Mouse (Mus musculus) gastrocnemius, adult 8-10 months (tissue): ENCODE results near the gene Csnk1e. TPM values are rescaled to one million over a fixed set of nuclear protein-coding genes. Genes with fewer than 3 reads are reported as not detected.
"Not testable (repeated sequence)": the region's sequence is repeated elsewhere in the genome, so short reads cannot be mapped to it uniquely, and the experiment has no call there.

Experiments used
- DNase-seq, 2 experiments: peaks; one replicate each; pipeline ENCODE4 v3.0.0; 2022; ENCODE audit warnings: low spot score in 2 of 2
- total RNA-seq, 4 experiments: library from RNA; stranded (reverse); gene quantifications; 2 replicates each; pipeline ENCODE4 v1.2.4; 2022

Gene Csnk1e
- 10 to 100 TPM; 54.1 to 61.3 (median 59.2) TPM for total RNA-seq

DNA sequence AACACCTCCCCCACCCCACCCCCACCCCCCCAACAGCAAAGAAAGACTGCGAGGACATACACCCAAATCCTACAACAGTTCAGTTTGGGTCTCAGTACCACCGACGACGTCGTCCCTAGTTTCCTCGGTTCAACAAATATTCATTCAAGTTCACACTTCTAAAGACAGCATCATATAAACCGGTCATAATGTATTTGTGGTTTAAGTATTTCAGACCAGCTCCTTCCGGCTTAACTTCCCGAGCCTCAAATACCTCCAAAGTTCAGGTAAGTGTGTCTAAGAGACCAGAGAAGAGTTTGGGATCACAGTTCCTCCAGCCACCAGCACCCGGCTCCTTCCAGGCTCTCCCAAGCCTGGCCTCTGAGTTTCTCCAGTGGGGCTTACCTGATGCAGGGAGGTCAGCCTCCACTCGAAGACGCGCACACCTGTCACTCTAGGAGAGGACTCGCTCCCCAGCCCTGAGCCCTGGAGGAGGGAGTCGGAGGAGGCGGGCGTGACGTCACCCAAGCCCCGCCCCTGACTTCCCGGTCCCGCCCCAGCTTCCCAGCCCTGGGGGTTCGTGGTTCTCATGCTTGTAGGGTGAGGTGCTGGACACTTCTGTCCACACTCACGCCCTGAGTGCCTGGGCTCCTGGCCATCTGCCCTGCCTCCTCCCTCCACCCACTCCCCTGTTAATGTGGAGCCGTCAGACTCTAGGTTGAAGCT, at the start of gene Csnk1e:
Csnk1e (minus strand) TSS at position 461 of the 705 bp plus-strand sequence.
- DNase-seq = no peak

DNA sequence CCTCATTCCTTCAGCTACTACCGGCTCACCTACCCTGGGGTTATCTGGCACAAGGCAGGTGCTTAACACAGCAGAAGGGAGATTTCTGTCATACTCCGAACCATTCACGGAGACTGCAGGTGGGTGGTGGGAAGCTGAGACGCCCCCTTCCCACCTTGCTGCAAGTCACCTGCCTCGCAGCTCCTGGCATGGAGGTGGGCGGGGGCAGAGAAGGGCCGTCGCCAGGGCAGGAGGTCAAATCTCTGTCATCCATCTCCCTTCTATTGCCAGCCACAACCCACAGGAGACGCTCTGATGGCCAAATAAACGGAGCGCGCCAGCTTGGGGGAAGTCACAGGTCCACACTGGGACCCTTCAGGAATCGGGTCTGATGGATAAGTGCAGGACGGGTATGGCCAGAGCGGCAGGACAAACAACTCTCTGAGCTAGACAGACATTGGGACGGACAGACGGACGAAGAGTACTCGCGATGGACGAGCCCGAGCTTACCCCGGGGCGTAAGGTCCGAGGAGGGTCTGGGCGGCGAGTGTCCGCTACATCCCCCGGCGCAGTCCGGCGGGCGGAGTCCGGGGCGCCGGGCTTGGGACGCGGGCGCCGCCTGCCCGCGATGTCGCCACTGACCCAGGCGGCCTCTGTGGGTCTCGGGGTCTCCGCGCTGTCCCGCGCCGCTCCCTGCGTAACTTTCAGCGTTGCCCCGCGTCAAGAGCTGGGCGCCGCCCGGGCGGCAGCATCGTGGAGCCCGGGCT, 49.5 kb upstream of the Csnk1e start, which contains the start of gene Kcnj4:
Kcnj4 (minus strand) TSS at position 535 of the 746 bp plus-strand sequence.
- DNase-seq = no peak

DNA sequence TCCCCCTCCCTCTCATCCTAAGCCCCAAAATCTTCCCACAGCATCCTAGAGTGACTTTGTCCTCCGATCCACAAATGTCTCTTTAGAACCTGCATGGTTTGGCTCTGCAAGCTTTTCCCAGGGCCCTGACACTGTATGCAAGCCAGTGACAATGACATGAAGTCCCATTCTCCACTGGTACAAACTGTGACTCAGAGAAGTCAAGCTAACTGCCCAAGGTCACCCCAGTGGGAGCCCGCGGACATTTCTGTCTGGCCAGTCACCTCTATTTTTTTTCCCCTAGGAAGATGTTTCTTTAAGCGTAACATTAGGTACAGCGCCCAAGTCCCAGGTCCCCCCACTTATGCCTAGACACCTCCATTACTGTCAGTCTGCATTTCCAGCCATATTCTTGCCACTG, 48.1 kb upstream of the Csnk1e start:
- DNase-seq = no peak

DNA sequence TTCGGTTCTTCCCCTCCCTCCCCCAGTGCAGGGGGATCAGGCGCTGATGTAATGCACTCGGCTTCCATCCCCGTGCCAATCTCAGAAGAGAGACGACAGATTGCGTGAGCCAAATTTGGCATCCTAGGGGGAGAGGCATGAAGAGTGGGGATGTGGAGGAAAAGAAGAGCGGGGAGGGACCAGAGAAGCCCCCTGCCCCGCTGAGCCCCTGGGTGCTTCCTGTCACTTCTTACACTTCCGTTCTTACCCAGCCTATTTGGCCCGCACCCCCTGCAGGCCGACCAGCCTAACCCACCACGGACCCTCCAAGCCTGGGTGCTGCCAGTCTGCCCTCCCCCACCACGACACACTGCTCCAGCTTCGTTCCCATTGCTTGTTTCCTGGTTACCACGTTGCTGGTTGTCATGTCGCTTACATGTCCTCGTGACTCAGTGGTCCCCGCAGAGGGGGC, 47.5 kb upstream of the Csnk1e start:
- DNase-seq = no peak

DNA sequence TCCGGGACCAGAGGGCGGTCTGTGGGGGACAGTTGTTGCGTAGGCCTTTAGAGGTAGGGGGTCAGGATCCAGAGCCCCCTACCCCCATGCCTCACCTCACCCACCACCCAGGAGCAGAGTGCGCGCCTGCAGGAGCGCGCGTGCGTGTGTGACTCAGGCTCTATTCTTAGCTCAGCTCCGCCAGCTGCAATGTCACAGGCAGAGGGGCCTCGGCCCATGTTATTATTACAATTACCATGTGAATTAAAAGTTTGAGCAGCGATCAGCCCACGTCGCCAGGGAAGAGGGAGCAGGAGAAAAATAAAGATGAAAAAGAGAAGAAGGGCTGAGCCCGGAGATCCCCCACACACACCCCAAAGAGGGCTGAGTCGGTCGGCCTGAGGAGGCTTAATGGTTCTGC, 44.7 kb upstream of the Csnk1e start:
- no peak for DNase-seq

DNA sequence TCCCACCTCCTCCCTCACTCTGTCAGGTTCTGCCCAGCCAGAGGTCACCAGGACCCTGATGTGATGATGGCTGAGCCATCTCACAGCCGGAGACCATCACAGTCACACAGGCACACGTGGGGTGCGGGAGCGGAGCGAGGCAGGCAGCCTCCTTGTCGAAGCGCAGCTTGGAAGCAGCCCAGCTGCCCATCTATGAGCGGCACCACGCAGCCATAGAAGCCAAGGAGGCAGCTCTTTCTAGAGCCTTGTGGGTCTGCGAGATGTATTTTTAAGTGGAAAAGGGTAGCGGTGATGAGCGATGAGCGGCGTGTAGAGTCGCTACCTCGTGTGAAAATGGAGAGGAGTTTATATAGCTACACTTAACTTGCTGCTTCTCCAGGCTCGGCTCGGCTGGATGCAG, 38.2 kb upstream of the Csnk1e start:
- no peak for DNase-seq

DNA sequence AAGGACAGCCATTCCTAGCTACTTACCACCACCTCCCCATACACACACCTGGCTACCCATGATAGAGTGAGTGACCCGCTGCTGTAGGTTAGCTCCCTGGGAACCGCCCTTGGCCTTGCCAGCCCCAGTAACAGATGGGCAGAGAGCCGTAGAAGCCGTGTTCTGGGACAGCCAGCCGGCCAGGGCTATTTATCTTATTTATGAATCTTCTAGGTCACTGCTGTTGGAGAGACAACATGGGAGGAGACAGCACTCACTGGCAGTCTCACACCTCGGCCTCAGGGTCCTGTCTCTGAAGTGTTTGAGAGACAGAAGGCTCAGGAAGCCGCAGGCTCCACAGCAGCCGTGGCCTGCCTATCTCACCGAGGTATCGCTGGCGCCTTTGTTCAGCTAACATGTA, 34.1 kb upstream of the Csnk1e start:
- no peak for DNase-seq

DNA sequence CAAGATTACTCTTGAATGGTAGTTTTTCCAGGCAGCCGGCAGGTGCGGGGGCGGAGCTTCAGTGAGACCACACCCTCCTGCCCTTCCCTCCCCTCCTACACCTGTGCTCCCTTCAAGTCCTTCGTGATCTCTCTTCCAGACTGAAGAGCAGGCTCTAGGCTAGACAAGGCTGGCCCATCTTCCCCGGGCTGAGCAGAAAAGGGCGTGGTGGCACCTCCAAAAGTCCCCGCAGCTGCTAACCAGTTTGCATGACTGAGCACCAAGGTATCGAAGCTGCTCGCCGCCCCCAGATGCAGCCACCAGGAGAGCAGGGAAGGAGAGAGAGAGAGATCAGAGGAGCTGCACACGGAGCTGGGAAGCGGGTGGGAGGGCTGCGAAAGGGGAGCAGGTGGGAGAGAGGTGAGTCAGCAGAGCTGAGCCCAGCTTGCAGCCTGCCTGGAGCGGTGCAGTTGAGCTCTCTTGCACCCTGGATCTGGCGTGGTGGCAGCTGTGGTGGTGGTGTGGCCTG, 25.9 kb upstream of the Csnk1e start:
- DNase-seq = no peak

DNA sequence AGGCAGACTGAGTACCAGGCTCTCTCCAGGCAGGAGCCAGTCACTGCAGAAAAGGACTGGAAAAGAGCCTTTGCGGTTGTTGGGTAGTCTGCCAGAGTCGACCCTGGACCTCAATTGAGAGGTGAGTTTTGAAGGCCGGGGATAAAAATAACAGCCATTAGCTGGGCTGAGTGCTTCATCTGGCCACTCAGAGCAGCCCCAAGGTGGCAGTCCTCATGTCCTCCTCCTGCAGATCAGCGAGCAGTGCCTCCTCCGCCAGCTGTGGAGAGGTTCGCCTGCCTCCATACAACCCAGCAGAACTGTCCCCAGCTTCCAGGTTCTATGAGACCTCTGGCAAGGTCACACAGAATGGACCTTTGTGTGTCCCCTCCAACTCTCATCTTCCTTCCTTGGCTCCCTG, 21.9 kb upstream of the Csnk1e start:
- no peak for DNase-seq

DNA sequence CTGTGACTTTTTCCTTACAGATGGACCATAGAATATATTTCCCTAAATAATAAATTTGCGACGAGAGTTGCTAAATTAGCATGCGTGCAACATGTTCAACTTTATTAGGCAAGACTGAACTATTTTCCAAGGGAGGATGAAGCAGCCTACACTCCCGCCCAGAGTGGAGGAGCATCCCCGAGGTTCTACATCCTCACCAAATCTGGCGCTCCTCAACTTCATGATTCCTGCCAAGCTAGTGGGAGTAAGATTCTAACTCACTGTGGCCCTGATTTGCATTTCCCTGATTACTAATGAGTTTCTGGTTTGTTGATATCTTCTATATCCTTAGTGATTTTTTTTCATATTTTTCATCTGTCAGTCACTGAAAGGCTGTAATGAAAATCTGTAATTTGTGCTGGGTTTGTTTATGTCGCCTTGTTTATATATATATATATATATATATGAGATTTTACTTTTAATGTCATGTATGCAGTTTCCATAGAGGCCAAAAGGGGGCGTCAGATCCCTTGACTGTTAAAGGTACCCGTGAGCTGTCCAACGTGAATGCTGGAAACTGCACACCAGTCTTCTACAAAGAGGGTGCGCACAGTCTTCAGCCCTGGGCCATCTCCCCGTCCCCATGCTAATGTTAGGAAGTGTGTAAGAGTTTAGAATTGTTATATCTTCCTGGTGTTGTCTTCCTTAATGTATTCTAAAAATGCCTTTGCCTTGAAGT, 18.4 kb upstream of the Csnk1e start:
- DNase-seq = no peak

DNA sequence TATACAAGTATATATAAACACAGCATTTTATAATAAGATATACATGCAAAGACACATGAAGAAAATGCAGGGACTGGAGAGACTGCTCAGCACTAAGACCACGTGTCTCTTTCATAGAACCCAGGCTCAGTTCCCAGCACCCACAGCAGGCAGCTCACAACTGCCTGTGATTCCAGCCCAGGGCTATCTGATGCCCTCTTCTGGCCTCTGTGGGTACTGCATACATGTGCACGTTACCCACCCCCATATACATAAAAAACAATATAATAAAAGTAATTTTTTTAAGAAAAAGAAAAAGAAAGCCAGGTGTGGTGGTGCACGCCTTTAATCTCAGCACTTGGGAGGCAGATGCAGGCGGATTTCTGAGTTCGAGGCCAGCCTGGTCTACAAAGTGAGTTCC, 17.7 kb upstream of the Csnk1e start:
- no peak for DNase-seq

DNA sequence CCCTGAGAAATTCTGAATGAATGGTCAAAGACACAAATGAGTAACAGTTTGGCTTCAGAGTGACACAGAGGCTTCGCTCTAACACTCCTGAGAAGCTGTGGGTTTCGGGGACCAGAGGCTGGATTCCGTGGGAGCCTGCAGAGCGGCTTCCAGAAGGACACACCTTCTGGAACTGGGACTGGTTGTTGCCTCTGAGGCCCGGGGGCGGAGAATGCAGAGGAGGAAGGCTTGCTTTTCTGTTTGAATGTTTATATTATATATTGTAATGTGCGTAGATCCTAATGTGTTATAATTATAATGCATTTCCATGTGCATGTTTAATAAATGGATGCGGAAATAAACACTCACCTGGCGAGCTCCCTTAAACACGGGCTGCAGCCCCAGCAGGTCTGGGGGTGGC, 15.7 kb upstream of the Csnk1e start:
- no peak for DNase-seq

DNA sequence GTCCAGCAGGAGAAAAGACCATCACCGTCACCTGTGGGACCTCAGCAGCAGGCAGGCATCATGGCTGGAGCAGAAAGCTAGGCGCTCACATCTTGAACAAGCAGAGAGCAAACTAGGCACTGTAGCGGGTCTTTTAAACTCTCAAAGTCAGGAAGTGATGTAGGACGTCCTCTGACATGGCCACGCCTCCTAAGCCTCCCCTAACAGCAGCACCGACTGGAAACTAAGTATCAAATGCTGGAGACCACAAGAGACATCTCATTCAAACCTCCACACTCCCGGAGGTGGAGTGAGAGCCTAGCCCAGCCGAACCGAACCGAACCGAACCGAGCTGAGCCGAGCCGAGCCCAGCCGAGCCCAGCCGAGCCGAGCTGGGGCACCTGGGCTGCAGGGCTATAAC, 15.2 kb upstream of the Csnk1e start:
- no peak for DNase-seq

DNA sequence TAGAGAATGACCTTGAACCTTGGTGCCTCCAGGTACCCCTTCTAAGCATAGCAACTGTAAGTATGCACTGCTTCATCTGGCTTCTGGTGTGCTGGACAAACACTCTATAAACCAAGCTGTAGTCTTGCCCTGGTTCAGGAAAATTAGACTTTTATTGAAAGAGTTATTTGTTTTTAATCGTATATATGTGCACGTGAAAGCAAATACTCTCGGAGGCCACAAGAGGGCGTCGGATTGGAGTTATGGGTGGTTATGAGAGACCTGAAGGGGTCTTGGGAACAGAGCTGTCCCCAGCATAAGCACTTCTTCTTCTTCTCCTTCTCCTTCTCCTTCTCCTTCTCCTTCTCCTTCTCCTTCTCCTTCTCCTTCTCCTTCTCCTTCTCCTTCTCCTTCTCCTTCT, 14.2 kb upstream of the Csnk1e start:
- DNase-seq = no peak

DNA sequence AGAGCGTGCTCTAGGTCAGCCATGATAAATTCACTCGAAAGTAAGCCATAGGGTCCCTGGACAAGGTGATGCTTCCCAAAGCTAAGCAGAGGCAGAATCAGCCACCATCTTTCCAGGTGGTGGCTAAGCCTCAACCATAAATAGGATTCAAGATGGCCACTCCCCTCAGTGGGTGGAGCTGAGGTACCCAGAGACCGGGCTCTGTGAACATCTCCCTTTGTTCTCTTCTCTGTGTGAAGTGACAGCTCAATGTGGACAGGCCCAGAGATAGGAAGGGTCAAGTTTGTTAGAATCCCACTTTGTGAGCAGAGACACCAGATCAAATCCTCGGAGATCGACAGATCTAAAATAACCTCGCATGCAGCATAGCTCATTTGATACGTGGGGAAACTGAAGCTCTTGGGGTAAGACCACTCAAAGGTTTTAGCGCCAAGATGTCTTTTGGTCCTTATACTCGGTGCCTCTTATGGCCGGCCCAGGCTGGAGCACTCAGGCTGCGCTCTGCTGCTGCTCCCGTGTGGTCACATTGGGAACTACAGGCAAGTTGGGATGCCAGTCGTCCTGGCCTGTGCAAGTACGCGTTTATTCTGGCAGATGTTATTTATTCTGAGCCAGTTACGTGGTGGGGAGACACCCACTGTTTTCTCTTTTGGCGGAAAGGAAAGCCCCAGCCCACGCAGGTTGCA, 11.4 kb upstream of the Csnk1e start:
- peak; percentile 71 to 77 for DNase-seq

DNA sequence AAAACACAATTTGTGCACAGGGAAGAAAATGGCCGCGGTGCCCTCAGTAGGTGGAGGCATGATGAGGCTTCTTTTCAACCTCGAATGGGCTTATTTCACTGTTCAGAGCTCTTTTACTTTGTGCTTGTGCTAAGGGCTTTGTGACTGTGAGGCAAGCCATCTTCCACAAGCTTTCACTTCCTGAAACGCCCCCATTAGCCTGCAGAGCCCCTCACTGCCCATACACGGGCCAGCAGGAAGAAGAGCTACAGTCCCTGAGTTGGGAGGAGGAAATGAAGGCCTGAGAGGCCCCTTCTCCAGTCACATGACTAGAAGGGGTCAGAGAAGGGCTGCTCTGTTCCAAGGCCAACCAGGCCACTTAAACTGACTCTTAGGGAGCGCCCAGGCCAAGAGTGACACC, 1.2 kb upstream of the Csnk1e start:
- DNase-seq = no peak

DNA sequence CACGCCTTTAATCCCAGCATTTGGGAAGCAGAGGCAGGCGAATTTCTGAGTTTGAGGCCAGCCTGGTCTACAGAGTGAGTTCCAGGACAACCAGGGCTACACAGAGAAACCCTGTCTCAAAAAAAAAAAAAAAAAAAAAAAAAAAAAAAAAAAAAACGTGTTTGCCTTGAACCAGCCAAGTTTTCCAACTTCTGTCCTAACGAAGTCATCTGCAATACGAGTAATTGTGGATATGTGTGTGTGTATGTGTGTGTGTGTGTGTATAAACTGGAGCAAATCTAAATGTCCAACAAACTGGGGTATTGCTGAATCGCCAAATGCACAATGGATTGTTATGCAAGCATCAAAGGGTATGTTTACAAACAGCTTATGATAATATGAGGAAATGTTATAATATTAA, 738 bp upstream of the Csnk1e start:
- not testable (repeated sequence) for DNase-seq

DNA sequence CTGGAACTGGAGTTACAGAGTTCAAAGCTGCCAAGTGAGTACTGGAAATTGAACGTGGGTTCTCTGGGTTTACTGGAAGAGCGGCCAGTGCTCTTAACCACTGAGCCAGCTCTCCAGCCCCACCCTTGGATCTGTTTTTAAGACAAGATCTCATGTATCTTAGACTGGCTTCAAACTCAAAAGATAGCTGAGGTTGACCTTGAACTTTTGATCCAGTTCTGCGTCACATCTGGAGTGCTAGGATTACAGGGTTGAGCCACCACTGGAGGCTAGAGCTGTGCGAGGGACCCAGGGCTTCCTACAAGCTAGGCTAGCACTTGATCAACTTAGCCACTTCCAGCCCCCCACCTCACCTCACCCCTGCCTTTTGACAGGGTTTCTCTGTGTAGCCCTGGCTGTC, 1.5 kb downstream of the Csnk1e start:
- DNase-seq = no peak

DNA sequence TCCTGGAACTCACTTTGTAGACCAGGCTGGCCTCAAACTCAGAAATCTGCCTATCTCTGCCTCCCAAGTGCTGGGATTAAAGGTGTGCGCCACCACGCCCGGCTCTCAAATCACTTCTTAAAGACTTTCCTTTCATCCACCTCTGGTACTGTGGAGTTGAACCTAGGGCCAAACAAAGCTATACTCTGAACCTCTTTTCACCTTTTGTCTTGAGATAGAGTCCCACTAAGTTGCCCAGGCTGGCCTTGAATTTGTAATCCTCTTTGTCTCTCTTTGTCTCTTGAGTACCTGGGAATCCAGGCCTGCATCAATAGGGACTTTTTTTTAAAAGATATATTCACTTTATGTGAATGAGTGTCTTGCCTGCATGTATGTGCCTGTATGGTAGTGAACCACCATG, 7.3 kb downstream of the Csnk1e start:
- DNase-seq = no peak

DNA sequence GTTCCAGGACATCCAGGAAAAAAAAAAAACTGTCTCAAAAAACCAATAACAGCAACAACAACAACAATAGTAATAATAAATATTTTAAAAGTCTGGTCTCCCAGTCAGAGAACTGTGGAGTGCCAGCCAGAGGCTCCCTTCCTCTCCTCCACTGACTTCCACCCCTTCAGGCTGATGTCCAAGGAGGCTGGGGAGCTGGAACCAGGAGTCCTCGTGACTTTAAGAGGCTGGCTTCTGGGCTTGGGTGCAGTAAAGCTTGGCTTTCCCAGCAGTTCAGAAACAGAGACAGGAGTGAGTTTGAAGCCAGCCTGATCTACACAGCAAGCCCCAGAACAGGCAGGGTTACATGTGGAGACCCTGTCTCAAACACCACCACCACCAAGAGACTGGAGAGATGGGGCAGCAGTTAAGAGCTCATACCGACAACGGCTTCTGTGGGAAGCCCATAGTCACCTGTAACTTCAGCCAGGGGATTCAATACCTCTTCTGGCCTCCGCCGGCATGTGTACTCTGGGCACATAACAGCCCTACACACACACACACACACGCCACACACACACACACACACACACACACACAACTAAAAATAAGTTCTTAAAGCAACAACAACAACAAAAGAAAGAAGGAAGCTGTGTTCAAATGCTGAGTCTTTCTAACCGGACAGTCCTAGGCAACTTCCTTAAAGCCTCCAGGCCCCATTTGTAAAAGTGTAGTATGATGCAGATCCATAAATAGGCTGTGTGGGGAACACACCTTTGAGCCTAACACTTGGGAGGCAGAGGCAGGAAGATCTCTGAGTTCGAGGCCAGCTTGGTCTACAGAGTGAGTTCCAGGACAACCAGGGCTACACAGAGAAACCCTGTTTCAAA, 9.3 kb downstream of the Csnk1e start:
- DNase-seq = no peak
